Mouse (Mus musculus): Measurements from ENCODE around the gene Crhr1.

GRCm38 (mm10) chr11:104195791-104196190, 63.1 kb downstream of the Crhr1 start:
- TF ChIP-seq POLR2A (IDR thresholded peaks at IDR 0.05; ENCODE audit: borderline replicate concordance, insufficient read depth, low read length) (no peak), CTCF (IDR thresholded peaks at IDR 0.05; ENCODE audit: borderline replicate concordance, insufficient read depth, low read depth, low read length) (peak; percentile 99)

Measured in cerebellum, adult 2 months (tissue).